Mouse (Mus musculus): ENCODE measurements at regions not wholly inside any gene's neighbourhood (a gene's known extent, or its start where the extent isn't known, plus 50 kb on each side); places are given as distances from the start of the nearest gene placed in this dataset.

DNA sequence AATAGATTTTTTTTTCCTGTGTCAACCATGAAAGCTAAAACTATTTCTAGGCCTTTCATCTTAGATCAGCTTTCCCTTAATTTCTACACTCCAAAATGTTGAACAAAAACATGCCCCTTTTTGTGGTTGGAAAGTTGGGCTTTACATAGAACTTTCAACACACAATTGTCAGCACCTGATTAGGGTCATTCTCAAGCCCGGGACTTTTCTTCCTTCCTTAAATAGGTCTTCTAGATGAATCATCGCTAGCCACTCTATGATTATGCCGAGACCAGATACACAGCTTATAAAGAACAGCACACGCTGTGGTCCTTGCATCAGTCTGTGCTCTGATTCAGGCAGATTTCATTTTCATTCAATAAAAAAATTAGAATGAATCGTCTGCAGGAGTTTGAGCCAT is 133.3 kb upstream of the Atp2b1 start:
- no peak for DNase-seq (ENCODE audit: low spot score)

DNA sequence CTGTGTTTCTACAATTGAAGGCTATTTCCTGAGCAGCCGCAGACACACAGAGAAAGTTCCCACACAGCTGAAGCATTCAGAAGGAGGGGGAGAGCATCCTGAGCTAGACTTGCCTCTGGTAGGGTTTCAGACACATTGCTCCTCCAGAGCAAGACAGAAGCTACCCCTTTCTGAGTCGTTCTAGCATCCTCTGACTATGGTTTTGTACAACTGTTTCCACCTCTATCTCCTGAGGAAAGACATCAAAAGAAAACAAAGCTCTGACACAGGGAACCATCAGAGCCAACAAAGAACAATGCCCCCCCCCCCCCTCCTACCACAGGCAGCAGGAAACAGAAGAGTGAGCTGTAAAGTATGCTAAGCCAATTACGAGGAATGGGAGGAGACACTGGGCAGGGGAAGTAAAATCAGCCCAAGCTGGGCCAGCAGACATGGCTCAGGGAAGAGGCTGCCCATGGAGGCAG is 132.3 kb upstream of the Atp2b1 start:
- DNase-seq (ENCODE audit: low spot score) = peak; percentile 69

DNA sequence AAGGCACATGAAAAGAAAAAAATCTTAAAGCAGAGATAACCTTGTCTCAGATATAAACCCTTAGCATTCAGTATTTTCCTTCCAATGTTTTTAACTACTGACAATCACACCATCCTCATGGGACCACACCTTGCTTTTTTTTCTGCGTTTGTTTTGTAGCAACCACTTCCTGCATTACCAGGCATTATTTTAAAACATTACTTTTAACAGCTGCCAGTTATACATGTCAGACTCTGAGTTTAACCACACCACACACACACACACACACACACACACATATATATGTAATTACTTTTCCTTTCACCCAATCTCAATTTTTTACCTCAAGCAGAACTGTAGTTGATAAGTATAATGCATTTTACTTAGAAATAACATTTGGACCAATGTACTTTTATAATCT is 128.8 kb upstream of the Atp2b1 start:
- peak; percentile 73 for DNase-seq (ENCODE audit: low spot score)

DNA sequence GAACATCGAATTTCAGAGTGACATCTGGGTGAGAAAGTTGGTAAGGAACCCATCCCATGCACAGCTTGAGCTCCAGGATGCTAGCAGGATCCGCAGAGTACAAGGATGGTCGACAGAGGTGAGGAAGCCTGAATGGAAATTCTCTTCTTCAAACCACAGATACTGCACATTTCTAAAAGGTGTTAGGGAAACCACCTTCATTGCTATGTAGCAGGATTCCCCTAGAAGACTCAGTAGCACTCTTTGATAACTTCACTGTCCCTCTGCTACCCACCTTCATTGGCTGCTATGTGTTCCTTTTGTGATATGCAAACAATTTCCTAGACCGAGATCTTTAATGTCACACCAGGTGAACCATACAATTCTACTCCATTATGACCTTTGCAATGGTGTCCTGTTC is 128.1 kb upstream of the Atp2b1 start:
- DNase-seq (ENCODE audit: low spot score) = peak; percentile 1

DNA sequence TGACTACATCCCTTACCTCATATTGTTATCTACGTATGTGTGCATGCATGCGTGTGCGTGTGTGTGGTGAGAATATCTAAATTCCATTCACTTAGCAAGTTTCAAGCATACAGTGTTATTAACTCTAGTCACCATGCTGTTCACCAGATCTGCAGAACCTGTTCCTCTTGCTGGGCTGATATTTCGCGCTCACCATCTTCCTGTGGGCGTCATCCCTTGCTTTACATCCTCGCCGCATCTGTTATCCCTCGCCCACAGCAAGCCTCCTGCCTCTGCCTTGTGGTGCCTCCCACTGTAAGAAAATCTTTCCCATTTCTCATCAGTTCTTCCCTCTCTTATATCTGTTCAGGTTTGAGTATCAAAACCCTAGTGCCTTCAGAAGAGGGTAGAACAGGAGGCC is 124.4 kb upstream of the Atp2b1 start:
- no peak for DNase-seq (ENCODE audit: low spot score)

DNA sequence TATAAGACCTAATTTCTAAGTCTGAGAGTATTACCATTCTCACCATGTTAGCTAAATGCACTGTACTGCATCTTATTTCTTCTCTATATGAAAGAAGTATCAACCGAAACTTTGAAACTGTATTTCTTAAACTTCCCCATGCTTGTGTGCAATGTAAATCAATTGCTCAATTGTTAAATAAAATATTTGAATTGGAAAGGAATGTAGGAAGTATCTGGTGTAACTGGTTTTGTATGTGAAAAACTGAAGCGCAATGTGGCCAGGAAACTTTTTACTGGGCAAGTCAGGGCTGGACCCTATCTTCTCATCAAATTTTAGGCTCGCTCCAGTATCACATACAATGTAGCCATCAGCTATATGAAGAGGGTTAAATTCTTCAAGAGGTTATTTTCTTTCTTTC is 123.8 kb upstream of the Atp2b1 start:
- no peak for DNase-seq (ENCODE audit: low spot score)

DNA sequence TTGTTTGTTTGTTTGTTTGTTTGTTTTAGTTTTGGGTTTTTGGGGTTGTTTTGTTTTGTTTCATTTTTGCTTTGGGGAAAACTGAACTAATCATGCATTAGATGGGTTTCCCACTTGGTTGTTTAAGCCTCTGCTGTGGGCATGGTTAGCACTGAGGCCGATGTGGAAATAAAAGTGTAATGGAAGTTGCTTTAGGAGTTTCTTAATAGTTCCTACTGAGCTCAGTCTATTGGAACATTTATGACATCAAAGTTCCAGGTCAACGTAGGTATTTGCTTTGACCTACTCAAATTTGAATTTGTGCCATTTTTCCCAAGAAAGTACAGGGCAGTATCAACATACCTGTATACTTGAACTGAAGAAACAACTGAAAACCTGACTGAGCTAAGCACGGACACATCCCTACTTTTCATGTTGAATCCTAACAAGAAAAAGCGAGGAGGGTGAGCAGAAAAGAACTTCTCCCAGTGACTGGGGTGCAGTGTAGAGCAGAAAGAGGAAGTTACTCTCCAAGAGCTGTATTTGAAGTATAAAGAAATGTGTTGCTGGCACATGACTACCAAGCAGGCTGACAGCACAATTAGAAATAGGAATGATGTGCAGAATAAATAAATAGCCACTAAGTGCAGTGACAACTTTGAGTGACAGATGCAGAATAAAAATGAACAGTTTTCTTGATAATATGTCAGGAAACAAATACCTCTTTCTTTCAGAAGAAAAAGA is 122.0 kb upstream of the Atp2b1 start:
- DNase-seq (ENCODE audit: low spot score) = no peak

DNA sequence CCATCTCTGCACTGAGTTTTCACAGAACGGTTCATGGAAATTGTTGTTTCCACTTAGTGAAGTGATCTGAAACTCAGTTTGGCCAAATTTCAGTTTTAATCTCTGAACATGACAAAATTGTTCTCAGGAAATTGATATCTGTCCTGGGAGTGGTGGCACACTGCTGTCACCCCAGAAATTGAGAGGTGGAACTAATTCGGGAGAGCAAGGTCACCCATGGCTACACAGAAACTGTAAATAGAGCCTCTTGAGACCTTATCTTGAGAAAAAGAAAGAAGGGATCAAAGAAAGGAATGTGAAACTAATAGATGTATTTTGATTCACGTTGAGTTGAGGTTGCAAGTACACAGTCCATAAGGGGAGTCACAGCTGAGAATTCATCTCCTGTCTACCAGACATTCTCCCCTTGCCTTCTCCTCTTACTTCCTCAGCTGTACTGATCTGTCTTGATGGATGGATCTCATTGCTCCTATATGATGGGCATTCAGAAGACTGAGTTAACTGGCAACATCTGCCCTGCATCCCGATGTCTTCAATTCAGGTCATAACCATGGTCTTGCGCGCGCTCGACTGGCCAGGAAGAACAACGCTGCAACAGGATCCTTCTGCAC is 120.2 kb upstream of the Atp2b1 start:
- DNase-seq (ENCODE audit: low spot score) = no peak

DNA sequence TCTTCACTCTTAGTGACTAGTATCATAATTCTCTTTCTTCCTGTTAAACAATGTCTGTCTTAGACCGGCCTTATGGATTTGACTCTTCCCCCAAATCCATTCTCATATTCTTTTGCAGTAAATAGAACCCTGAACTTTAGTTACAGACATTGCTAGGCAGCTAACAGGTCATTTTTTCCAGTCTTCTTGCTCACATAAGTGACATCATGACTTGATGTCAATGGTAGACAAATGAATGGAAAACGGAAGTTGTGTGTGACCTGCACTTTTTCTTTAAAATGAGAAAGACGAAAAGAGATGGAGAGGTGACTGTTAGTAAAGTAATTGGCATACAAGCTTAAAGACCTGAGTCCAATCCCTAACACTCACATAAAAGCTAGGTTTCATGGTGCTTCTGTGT is 118.2 kb upstream of the Atp2b1 start:
- DNase-seq (ENCODE audit: low spot score) = no peak

DNA sequence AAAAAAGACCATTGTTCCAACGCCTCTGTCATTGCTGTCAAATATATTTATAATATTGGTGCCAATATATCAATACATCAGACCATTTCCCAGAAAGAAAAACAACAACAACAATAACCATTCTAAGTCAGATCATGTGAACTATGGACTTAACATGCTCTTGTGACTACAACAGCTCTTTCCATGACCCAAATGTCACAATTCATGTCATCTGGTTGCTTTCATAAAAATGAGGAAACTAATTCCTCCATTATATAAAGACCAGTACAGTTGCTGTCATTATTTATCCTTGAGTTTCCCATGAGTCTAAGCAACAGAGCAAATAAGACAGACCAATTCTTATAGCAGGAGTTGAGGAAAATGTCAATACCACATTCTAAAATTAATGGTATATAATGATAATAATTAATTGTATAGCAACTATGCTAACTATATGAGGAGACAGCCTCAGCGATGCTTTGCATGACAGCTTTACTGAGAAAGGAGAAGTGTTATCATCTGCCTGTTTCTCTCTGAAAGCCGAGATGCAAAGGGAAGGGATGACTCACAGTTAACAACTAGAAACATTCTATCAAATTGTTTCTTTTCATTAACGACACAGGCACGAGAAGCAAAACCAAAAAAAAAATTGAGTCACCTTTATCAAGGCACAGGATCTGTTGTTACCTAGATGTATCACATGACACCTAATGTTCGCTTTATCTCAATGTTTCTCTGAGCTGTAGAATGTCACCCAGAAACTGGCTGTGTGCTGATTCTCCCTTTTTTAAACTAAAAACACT is 115.4 kb upstream of the Atp2b1 start:
- DNase-seq (ENCODE audit: low spot score) = no peak

DNA sequence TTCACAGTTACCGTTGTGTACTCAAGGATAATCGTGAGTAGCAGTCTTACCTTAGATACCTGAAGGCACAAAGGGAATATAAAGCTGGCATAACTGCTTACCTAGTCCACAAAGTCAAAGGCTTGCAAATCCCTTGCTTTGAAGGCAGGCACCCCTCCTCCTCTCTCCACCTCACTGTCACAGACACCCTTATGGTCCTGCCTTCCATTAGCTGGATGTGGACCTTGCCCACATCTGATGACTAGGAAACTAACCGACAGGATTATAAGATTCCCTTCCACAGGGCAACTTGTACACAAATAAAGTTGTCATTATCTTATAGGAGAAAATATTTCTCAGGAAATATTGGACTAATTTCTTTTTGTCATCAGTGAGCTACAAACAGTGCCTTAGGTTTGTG is 114.4 kb upstream of the Atp2b1 start:
- no peak for DNase-seq (ENCODE audit: low spot score)

DNA sequence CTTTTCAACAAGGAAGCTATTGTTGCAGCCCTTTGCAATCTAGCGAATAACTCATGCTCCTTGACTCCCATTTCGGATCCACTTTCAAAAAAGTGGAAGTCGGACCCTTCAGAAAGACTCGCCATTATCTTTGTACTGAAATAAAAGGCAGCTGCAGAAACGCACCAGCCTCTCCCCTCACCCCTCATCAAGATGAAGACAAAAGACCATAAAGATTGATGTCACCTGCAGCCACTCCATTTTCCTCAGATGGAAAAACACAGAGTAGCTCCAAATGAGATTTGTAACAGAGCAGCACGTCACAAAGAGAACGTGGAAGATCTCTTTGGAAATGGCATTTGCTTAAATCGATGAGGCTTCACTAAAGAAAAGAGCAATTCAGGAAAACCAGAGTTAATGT is 113.3 kb upstream of the Atp2b1 start:
- DNase-seq (ENCODE audit: low spot score) = no peak

DNA sequence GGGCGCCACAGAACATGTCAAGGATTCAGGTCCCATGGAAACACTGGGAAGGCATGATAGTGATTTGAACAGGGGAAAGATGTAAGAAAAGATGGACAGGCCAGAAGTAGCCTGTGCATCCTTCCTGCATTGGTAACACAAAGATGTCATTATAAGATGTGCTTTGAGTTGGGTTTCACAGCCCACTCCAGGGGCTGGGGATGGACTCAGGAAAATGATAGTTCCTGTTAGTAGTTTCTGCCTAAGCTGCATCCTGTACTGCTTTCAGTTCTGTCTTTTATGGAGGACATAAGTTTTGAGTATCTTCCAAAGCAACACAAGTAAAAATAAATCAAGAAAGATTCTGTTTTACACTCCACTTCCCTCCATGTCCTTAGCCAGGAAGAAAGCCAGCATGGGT is 109.2 kb upstream of the Atp2b1 start:
- no peak for DNase-seq (ENCODE audit: low spot score)

DNA sequence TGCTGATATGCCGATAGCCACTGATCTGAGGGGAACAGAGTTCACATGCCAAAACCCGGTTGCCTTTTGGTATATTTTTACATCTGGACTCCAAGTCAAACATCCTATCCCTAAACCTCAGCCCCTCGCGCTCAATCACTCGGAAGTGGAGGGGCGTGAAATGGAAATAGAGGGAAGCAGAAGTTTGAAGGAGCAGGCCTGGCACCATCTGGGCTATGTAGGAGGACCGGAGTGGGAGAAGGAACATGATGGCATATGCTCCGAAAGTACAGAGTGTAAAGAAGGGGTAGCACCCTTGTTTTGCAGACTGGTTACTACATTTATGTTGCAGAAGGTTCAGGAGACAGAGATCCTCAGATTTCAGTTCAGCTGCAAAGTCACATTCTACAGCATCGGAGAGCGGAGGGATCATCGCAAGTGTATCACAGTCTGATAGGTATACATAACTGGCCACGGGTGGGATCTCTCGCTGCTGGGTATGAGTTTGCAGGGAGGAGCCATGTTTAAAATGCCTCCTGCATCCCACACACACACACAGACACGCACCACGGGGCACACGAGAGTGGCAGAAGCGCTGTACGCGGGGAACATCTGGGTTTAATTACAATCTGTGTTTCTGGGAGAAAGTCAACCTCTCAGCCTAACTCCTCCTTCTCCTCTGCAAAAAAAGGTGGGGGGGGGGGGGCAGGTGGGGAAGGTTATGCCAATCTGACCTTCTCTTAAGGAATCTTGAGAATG is 107.2 kb upstream of the Atp2b1 start:
- DNase-seq (ENCODE audit: low spot score) = no peak

DNA sequence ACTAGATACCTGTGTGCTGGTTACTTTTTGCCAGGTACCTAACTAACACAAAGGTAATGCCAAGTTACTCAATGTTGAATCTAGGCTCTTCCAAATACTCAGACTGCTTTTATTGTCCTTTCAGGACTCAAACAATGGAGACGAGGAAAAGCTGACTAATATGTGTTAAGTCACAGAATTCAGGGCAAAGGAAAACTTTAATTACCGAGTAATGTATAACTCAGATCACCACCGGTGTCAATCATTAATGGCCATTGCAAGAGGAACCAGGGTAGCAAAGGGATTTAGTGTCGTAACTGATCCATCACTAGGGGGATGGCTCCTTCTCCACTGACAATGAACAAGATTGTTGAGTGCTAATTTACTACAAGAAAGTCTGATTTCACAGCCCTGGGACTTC is 105.6 kb upstream of the Atp2b1 start:
- DNase-seq (ENCODE audit: low spot score) = no peak

DNA sequence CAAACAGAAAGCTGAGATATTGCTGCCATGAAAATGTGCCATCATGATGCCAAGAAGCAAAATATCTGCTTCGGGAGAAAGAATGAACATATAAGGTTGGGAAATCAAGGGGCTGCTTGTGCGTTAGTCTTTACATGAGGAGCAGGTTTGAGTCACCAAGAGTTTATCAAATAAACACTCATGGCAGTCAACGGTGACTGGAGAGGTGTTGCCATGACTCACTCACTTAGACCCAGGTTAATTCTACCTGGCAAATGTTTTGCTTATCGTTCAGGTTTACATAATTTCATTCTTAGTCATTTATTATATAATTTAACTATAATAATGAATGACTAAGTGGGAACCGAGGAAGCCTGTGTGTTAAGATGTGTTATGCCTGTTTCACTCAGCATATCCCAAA is 85.2 kb upstream of the Atp2b1 start:
- no peak for DNase-seq (ENCODE audit: low spot score)

DNA sequence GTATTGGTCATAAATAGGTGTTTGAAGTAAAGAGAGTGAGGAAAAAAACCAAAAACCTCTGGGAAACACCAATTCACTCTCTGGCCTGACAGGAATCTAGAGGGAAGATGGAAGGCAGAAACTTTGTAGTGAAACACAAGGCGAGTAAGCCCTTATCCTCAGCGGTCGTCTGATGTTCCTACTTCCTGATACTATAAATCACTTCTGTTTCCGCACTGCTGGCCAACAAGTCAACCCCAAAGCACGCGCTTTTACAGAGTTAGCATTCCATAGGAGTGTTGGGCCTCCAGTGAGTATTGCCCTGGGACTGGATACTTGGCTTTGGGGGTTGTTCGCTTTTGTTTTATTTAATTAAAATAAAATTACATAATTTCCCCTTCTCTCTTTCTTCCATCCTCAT is 82.7 kb upstream of the Atp2b1 start:
- no peak for DNase-seq (ENCODE audit: low spot score)

DNA sequence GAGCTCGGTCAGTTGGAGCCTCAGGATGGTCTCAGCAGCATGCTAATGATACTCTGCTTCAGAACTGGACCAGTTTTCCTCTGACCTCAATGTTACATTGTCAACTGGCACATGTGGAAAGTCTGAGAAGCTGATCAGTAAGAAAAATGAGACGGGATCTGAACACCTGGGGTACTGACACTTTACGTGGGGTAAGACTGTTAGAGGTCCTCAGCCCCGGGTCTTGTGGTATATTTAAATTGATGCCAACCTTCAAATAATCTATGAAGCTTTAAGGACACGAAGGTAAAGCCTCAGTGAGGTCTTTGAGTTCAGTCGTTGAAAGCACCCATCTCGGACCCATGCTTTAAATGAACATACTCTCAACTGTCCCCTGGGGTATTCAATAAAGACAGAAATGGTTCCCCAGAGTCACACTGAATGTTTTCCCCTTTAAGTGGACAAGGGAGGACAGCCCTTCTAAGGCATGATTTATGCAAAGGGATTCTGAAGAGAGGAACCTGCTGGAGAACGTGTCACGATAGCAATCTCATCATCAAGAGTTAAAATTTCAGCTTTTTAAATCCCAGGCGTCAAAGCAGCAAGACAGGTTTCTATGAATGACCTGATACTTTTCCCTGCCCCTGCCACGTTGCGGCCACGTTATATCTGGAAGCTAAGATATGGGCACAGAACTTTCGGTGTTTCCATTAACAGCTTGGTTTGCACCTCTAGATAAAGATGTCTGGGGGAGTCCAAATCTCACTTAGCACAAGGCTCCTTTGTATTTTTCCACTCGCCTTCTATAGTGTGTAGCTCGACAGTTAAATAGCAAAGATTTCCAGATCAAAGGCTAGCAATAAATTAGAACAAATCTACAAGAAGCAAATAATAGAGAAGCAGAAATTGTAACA is 76.7 kb upstream of the Atp2b1 start:
- no peak for DNase-seq (ENCODE audit: low spot score)

DNA sequence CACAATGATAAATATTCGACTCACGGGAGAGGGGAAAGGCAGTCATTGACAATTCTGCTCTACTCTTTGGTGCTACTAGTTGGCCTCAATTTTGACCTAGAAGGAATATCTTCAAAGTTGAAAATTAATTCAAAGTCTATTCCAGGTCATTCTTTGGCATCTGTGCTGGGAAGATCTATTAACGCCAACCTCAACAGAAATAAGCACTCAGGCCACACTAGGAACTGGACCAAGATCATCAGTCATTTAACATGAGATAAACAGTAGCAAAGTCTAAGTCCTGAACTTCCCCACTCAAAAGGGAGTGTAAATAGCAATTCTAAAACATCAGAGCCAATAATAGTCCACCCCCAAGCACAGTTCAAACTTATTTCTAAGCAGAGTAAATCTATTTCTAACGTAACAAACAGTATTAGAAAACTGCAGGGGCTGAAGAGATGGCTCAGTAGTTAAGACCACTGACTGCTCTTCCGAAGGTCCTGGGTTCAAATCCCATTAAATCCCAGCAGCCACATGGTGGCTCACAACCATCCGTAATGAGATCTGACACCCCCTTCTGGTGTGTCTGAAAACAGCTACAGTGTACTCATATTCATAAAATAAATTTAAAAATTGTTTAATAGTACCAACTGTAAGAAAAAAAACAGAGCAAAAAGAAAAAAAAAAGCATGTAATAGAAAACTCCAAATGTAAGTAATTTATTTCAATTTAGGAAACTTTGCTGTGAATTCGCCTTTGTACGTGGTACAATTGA is 75.1 kb upstream of the Atp2b1 start:
- DNase-seq (ENCODE audit: low spot score) = no peak

DNA sequence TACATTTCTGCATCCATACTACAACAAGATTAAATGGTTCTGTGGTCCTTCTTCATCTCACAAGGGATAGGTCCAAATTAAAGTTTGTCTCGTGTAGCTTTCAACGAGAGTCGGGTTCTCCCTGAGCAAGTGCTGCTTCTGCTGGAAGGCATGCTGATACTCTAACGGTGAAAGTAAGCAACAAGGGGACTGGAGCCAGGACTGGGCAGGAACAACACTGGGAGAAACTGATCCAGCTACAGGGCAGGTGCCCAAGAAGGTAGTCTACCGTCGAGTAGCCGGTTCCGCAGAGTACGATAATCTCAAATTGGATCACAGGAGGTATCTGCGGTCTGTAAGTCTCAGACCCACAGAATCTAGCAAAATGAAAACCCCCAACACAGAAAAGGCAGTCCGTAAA is 74.2 kb upstream of the Atp2b1 start:
- no peak for DNase-seq (ENCODE audit: low spot score)

DNA sequence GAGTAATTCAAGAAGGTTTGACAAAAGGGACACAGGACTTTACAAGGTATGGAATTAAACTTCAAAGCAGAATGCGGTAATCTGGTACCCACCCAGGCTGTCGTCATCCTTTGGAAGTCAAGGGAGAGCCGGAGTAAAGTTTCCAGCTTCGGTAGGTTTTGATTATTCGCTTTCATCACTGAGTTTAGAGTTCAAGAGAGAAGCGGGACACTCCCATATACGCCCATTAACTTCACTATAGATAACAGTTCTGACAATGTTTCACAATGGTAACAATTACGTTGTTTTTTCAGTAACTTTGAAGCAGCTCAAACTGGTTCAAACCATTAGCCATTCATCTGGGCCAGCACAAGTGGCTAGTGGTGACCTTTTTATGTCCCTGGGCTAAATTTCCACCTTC is 73.8 kb upstream of the Atp2b1 start:
- DNase-seq (ENCODE audit: low spot score) = no peak

All from T-cell, adult 2 months (primary cell).